Mouse (Mus musculus) neural tube, embryonic 15.5 days (tissue): Measurements from ENCODE around the gene Pira2. TPM values are rescaled to one million over a fixed set of nuclear protein-coding genes. Genes with fewer than 3 reads are reported as not detected.
"Not testable (repeated sequence)": the region's sequence is repeated elsewhere in the genome, so short reads cannot be mapped to it uniquely, and the experiment has no call there.

Source experiments
- ATAC-seq: fragments of 200-750 bp; cut with Nextera tagmentation; 2 replicates; pipeline ENCODE4 v1.8.0; 2017; ENCODE audit warnings: mild to moderate bottlenecking, moderate TSS enrichment, moderate library complexity; ENCODE audit not compliant: low FRiP score
- H3K27ac ChIP-seq: fragments of 300-500 bp; sonication (generic); replicated peaks from 2 replicates; pipeline ENCODE4 v1.5.1; 2015; ENCODE audit warnings: mild to moderate bottlenecking, inconsistent platforms
- H3K27me3 ChIP-seq: fragments of 300-500 bp; sonication (generic); replicated peaks from 2 replicates; pipeline ENCODE4 v1.6.1; 2015; ENCODE audit warnings: inconsistent platforms
- H3K36me3 ChIP-seq: fragments of 300-500 bp; sonication (generic); 2 replicates; pipeline ENCODE4 v1.6.1; 2015; ENCODE audit warnings: inconsistent platforms
- H3K4me1 ChIP-seq: fragments of 300-500 bp; sonication (generic); 2 replicates; pipeline ENCODE4 v1.6.1; 2015; ENCODE audit warnings: inconsistent platforms
- H3K4me2 ChIP-seq: fragments of 300-500 bp; sonication (generic); 2 replicates; pipeline ENCODE4 v1.6.1; 2015; ENCODE audit warnings: inconsistent platforms, mild to moderate bottlenecking, moderate library complexity
- H3K4me3 ChIP-seq: fragments of 300-500 bp; sonication (generic); replicated peaks from 2 replicates; pipeline ENCODE4 v1.5.1; 2015; ENCODE audit warnings: mild to moderate bottlenecking, inconsistent platforms
- H3K9ac ChIP-seq: fragments of 300-500 bp; sonication (generic); replicated peaks from 2 replicates; pipeline ENCODE4 v1.6.1; 2015; ENCODE audit warnings: mild to moderate bottlenecking, inconsistent platforms
- H3K9me3 ChIP-seq: fragments of 300-500 bp; sonication (generic); replicated peaks from 2 replicates; pipeline ENCODE4 v1.6.1; 2016; ENCODE audit warnings: inconsistent platforms
- WGBS: fragments of 180-500 bp; shearing (Covaris S2); methylation state at CpG from one replicate; pipeline ENCODE4 v1.1.7; 2015; ENCODE audit warnings: mixed read lengths; 5-methylcytosine and 5-hydroxymethylcytosine counted together
- polyA plus RNA-seq: library from polyadenylated mRNA; unstranded; fragments of >200 nt; fragmentation: Nextera tagmentation; extraction: Ambion mirVana; gene quantifications from 2 replicates; pipeline ENCODE4 v1.2.1, GENCODE M21; 2015

Pira2 gene
- 0.29 TPM in 1 of 2 replicates, not detected in the other for polyA plus RNA-seq

DNA sequence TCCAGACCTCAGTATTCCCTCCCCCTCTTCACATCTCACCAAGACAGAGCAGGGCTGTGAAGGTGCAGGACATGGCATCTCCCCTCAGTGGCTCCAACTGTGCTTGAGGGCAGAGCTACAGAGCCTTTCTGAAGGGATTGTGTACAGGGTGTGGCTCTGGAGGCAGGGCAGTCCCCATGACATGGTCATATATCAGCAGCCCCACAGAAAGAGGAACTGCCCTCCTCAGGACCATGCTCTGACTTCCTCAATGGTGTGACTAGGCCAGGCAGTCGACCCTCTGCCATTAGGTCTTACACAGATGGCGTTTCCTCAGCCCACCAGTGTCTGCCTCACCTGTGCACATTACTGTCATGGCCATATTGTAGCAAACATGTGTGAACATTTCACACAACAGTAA, at the start of gene Pira2:
Pira2 (minus strand) TSS at position 101 of the 400 bp plus-strand sequence.
- ATAC-seq, H3K4me2 ChIP-seq, H3K9ac ChIP-seq, H3K36me3 ChIP-seq, H3K4me3 ChIP-seq, H3K9me3 ChIP-seq, H3K27ac ChIP-seq, H3K4me1 ChIP-seq, H3K27me3 ChIP-seq: not testable (repeated sequence)
- no CpG with 5 or more reads among the region's 2 CpGs for WGBS

DNA sequence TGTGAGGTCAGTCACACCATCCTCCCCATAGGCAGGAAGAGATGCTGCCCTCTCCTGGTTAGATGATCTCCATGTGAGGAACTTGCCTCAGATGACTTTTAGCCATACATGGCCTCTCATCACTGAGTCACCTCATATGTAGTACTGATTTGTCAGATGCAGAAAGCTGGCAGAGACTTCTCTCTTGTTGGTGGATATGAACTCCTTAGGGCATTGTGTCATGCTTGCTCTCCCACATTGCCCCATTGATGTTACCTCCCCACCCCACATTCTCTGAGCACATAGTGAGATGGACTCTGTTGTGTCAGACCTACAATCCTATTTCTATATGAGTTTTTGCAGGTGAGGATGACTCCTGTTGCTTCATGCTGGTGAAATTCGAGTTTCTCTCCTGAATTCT, 30.2 kb upstream of the Pira2 start:
- H3K27ac ChIP-seq, H3K4me1 ChIP-seq, H3K4me3 ChIP-seq, H3K36me3 ChIP-seq, ATAC-seq, H3K9ac ChIP-seq, H3K4me2 ChIP-seq, H3K9me3 ChIP-seq, H3K27me3 ChIP-seq: not testable (repeated sequence)
- WGBS: no CpG with 5 or more reads among the region's 1 CpGs

DNA sequence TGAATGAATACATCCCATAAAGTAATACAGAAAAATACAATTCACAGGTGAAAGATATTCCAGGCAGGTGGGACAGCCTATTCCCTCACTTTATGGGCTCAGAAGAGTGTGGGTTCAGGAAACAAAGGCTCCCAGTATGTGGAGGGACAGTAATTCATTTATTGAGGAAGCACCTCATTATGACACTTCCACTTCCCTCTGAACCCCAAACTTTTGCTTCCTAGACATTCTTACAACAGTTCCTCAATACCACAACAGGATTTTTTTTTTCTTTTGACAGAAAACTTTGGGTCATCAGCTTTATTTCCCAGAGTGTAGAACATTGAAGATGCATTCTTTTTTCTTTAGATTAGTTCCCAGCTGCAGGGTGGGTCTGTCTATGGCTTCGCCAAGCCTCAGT, 7.0 kb downstream of the Pira2 start:
- WGBS: no CpG with 5 or more reads among the region's 1 CpGs
- not testable (repeated sequence) for H3K4me3 ChIP-seq

DNA sequence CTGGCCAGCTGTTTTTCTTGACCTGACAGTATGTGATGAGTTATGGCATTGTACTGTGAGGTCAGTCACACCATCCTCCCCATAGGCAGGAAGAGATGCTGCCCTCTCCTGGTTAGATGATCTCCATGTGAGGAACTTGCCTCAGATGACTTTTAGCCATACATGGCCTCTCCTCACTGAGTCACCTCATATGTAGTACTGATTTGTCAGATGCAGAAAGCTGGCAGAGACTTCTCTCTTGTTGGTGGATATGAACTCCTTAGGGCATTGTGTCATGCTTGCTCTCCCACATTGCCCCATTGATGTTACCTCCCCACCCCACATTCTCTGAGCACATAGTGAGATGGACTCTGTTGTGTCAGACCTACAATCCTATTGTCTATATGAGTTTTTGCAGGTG, 14.2 kb downstream of the Pira2 start:
- not testable (repeated sequence) for H3K4me3 ChIP-seq, H3K9me3 ChIP-seq, H3K27ac ChIP-seq, H3K9ac ChIP-seq, H3K27me3 ChIP-seq, ATAC-seq, H3K36me3 ChIP-seq, H3K4me1 ChIP-seq, H3K4me2 ChIP-seq

More for the DNA sequence above, 7.0 kb downstream of the Pira2 start:
- H3K9me3 ChIP-seq, H3K9ac ChIP-seq, H3K27me3 ChIP-seq, H3K4me2 ChIP-seq, H3K4me1 ChIP-seq, H3K27ac ChIP-seq, H3K36me3 ChIP-seq, ATAC-seq: not testable (repeated sequence)

DNA sequence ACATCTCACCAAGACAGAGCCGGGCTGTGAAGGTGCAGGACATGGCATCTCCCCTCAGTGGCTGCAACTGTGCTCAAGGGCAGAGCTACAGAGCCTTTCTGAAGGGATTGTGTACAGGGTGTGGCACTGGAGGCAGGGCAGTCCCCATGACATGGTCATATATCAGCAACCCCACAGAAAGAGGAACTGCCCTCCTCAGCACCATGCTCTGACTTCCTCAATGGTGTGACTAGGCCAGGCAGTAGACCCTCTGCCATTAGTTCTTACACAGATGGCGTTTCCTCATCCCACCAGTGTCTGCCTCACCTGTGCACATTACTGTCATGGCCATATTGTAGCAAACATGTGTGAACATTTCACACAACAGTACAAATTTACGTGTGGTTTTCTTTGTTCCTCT, 19.3 kb downstream of the Pira2 start, which contains the start of gene Gm15448:
Gm15448 (minus strand) TSS at position 89 of the 400 bp plus-strand sequence.
- not testable (repeated sequence) for H3K4me3 ChIP-seq, H3K36me3 ChIP-seq, H3K9ac ChIP-seq, H3K27ac ChIP-seq, H3K27me3 ChIP-seq, ATAC-seq, H3K4me1 ChIP-seq, H3K9me3 ChIP-seq, H3K4me2 ChIP-seq
- 78% methylated on average over 1 of the region's 3 CpGs for WGBS

DNA sequence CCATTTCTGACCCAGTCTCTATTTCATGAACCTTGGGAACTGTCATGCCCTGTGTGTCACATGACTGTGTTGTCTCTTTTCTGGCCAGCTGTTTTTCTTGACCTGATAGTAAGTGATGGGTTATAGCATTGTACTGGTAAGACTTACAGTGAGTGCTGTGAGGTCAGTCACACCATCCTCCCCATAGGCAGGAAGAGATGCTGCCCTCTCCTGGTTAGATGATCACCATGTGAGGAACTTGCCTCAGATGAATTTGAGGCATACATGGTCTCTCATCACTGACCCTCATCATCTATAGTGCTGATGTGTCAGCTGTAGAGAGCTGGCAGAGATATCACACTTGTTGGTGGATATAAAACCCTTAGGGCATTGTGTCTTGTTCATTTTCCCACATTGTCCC, 32.9 kb downstream of the Pira2 start:
- not testable (repeated sequence) for H3K9me3 ChIP-seq, H3K9ac ChIP-seq, H3K27ac ChIP-seq, H3K4me3 ChIP-seq, H3K27me3 ChIP-seq, H3K36me3 ChIP-seq, H3K4me2 ChIP-seq, H3K4me1 ChIP-seq, ATAC-seq

DNA sequence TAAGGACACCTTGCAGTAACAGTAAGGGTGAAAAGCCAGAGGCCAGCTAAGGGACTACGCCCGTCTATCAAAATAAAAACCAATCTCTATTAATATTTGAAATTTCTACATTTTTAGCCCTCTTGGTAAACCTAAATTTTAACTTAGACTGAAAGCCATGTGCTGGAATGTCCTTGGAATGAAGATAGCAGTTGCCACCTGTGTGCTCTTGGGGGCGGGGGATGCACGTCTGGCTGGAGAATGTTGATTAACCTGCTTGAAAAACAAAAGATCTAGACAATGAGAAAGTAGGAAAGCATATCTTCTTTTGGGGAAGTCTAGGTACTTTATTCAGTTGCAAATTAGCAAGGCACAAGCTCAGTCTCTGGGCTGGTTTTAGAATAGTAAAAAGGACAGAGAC, 41.9 kb downstream of the Pira2 start:
- H3K4me1 ChIP-seq, H3K4me2 ChIP-seq: not testable (repeated sequence)
- WGBS: 83% methylated on average over 4 of the region's 4 CpGs

DNA sequence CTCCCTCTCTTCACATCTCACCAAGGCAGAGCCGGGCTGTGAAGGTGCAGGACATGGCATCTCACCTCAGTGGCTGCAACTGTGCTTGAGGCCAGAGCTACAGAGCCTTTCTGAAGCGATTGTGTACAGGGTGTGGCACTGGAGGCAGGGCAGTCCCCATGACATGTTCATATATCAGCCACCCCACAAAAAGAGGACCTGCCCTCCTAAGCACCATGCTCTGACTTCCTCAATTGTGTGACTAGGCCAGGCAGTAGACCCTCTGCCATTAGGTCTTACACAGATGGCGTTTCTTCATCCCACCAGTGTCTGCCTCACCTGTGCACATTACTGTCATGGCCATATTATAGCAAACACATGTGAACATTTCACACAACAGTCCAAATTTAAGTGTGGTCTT, 44.9 kb downstream of the Pira2 start:
- 74% methylated on average over 3 of the region's 3 CpGs for WGBS
- H3K4me3 ChIP-seq, H3K4me2 ChIP-seq, H3K27me3 ChIP-seq, H3K27ac ChIP-seq, H3K36me3 ChIP-seq, H3K4me1 ChIP-seq, H3K9ac ChIP-seq, H3K9me3 ChIP-seq, ATAC-seq: not testable (repeated sequence)

More for the DNA sequence above, 41.9 kb downstream of the Pira2 start:
- H3K36me3 ChIP-seq, H3K9ac ChIP-seq, H3K9me3 ChIP-seq, H3K27ac ChIP-seq, H3K27me3 ChIP-seq, H3K4me3 ChIP-seq, ATAC-seq: not testable (repeated sequence)

DNA sequence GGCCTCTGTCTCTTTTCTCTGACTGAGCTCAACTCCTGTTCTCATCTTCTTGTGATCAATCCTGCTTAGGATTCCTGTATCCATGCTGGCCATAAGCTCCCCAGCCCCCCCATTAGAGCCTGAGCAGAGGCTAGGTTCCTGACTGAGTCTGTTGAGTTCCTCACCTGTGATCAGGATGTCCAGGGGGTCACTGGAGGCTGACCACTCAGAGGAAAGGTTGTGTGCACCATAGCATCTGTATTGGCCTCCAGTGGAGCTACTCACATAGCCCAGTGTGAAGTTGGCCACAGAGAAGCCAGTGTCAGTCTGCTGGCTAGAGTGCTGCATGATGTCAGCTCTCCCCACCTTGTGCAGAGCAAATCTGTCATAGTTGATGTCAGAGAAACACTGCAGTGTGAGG, 48.6 kb downstream of the Pira2 start:
- not testable (repeated sequence) for H3K4me1 ChIP-seq, H3K4me3 ChIP-seq, H3K36me3 ChIP-seq, H3K27ac ChIP-seq, H3K9ac ChIP-seq, ATAC-seq, H3K9me3 ChIP-seq, H3K4me2 ChIP-seq, H3K27me3 ChIP-seq

Other genes with a start within 250 kb of the Pira2 start
- gene Oscar, start 228.9 kb downstream of the Pira2 start, polyA plus RNA-seq: 0.38 and 0.84 TPM in 2 replicates
- 535 and 605 TPM in 2 replicates for gene Ndufa3, start 227.7 kb downstream of the Pira2 start, polyA plus RNA-seq
- 34.6 and 39.7 TPM in 2 replicates for gene Tfpt, start 215.1 kb downstream of the Pira2 start, polyA plus RNA-seq
- 85.9 and 93.1 TPM in 2 replicates for gene Prpf31, start 215.1 kb downstream of the Pira2 start, polyA plus RNA-seq
- 36.4 and 43.0 TPM in 2 replicates for gene Cnot3, start 199.8 kb downstream of the Pira2 start, polyA plus RNA-seq
- 15.3 and 16.3 TPM in 2 replicates for gene Leng1, start 179.2 kb downstream of the Pira2 start, polyA plus RNA-seq
- 5.6 and 17.2 TPM in 2 replicates for gene Tmc4, start 167.5 kb downstream of the Pira2 start, polyA plus RNA-seq
- gene Tsen34, start 152.2 kb downstream of the Pira2 start, polyA plus RNA-seq: 285 and 295 TPM in 2 replicates
- 105 and 110 TPM in 2 replicates for gene Mboat7, start 151.5 kb downstream of the Pira2 start, polyA plus RNA-seq
- gene Rps9, start 141.1 kb downstream of the Pira2 start, polyA plus RNA-seq: 710 and 932 TPM in 2 replicates
- gene Pirb, start 124.7 kb downstream of the Pira2 start, polyA plus RNA-seq: 0.51 and 0.83 TPM in 2 replicates
- gene Gm15448, start 19.4 kb downstream of the Pira2 start, polyA plus RNA-seq: not detected in 2 replicates
- 0.09 TPM in 1 of 2 replicates, not detected in the other for gene Gm14548, start 53.1 kb upstream of the Pira2 start, polyA plus RNA-seq
- gene Lilra6, start 70.5 kb upstream of the Pira2 start, polyA plus RNA-seq: 0.32 TPM in 1 of 2 replicates, not detected in the other
- 3.5 and 4.6 TPM in 2 replicates for gene Lair1, start 218.2 kb upstream of the Pira2 start, polyA plus RNA-seq